Mouse (Mus musculus): Measurements from ENCODE around the gene Sh3bp2. TPM values are rescaled to one million over a fixed set of nuclear protein-coding genes. Genes with fewer than 3 reads are reported as not detected.

The Sh3bp2 gene
- total and polyA plus RNA-seq, 3 experiments, result 7.9 to 12.0 TPM; not detected in 1

DNA sequence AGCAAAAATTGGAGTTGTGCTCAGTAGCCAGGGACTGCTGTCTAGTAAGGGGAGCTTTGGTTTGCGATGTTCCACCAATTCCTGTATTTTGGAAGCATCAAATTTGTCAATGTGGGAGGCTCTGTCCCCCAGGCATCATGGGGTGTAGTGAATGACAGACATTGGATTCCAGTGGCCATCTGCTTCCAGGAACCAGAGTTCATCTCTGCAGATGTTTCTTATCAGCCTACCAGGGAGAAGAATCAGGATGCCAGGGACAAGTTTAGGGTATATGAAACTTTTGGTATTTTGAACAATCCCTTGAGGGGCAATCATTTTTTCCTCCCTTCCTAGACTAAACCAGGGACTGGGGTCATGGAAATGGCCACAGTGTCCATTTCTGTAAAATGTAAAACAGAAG, 38.2 kb downstream of the Sh3bp2 start:
- no peak overlapping the region for H3K9ac ChIP-seq (ENCODE audit: control insufficient read depth, low read depth, low read length, poor library complexity, severe bottlenecking)
- peaks cover 12 to 32% of the 10 kb centered on the region in 2 experiments for H3K4me1 ChIP-seq (ENCODE audit: control insufficient read depth in 1 of 2, insufficient read depth in 2 of 2, low read length in 2 of 2)

GRCm38 (mm10) chr5:34564291-34564690, 38.7 kb downstream of the Sh3bp2 start:
- Histone ChIP-seq H3K36me3 (ENCODE audit: control insufficient read depth in 1 of 2, insufficient read depth in 2 of 2, low read length in 2 of 2) (peaks cover 0 to 20% of the 10 kb centered on the region in 2 experiments; a peak in 3 of 4 replicates), H3K9me3 (replicated peaks; ENCODE audit: insufficient read depth, low read length) (no peaks in the 10 kb centered on the region), H3K27me3 (ENCODE audit: control insufficient read depth in 1 of 2, insufficient read depth in 2 of 2, low read length in 2 of 2) (no peaks in the 10 kb centered on the region), H3K4me3 (ENCODE audit: control insufficient read depth in 1 of 2, insufficient read depth in 1 of 2, low read depth in 2 of 2, low read length in 2 of 2) (no peak overlapping the region), H3K79me2 (ENCODE audit: control insufficient read depth, insufficient read depth, low read length, poor library complexity) (no peaks in the 10 kb centered on the region), H3K4me1 (ENCODE audit: control insufficient read depth in 1 of 2, insufficient read depth in 2 of 2, low read length in 2 of 2) (peaks cover 12 to 32% of the 10 kb centered on the region in 2 experiments), H3K27ac (ENCODE audit: control insufficient read depth, low read depth, low read length) (no peak overlapping the region), H3K9ac (ENCODE audit: control insufficient read depth, low read depth, low read length, poor library complexity, severe bottlenecking) (no peak overlapping the region)
- peak; percentile 32 for DNase-seq (ENCODE audit: low read depth, low spot score)
- TF ChIP-seq ZMIZ1 (IDR thresholded peaks at IDR 0.05; ENCODE audit: low read depth, low read length) (no peak), BHLHE40 (IDR thresholded peaks at IDR 0.05; ENCODE audit: borderline replicate concordance, low read depth, low read length) (no peak), MAFK (IDR thresholded peaks at IDR 0.05; ENCODE audit: borderline replicate concordance, low read depth, low read length) (no peak), TAL1 (IDR thresholded peaks at IDR 0.05; ENCODE audit: low read length) (peak; percentile 46), TBP (IDR thresholded peaks at IDR 0.05; ENCODE audit: low read depth, low read length) (no peak), GATA1 (IDR thresholded peaks at IDR 0.05; ENCODE audit: low read depth, low read length) (0 out of 2 replicates have a peak, but pooled peaks have one; percentile 2), ELF1 (IDR thresholded peaks at IDR 0.05; ENCODE audit: low read depth, low read length) (no peak), EP300 (IDR thresholded peaks at IDR 0.05; ENCODE audit: low read depth in 1 of 2, low read length in 2 of 2) (no peak)

More for the DNA sequence above, 38.2 kb downstream of the Sh3bp2 start:
- Histone ChIP-seq H3K27ac (ENCODE audit: control insufficient read depth, low read depth, low read length) (no peak overlapping the region), H3K4me3 (ENCODE audit: control insufficient read depth in 1 of 2, insufficient read depth in 1 of 2, low read depth in 2 of 2, low read length in 2 of 2) (no peak overlapping the region), H3K27me3 (ENCODE audit: control insufficient read depth in 1 of 2, insufficient read depth in 2 of 2, low read length in 2 of 2) (no peaks in the 10 kb centered on the region), H3K79me2 (ENCODE audit: control insufficient read depth, insufficient read depth, low read length, poor library complexity) (no peaks in the 10 kb centered on the region), H3K36me3 (ENCODE audit: control insufficient read depth in 1 of 2, insufficient read depth in 2 of 2, low read length in 2 of 2) (peaks cover 0 to 20% of the 10 kb centered on the region in 2 experiments; a peak in 3 of 4 replicates), H3K9me3 (replicated peaks; ENCODE audit: insufficient read depth, low read length) (no peaks in the 10 kb centered on the region)
- TF ChIP-seq MYC (IDR thresholded peaks at IDR 0.05; ENCODE audit: low read depth, low read length) (no peak), JUND (IDR thresholded peaks at IDR 0.05; ENCODE audit: low read depth, low read length) (no peak), HCFC1 (IDR thresholded peaks at IDR 0.05; ENCODE audit: low read depth, low read length) (no peak), E2F4 (IDR thresholded peaks at IDR 0.05; ENCODE audit: borderline replicate concordance, low read depth, low read length) (no peak), UBTF (IDR thresholded peaks at IDR 0.05; ENCODE audit: borderline replicate concordance, insufficient read depth, low read depth, low read length) (no peak), TAL1 (IDR thresholded peaks at IDR 0.05; ENCODE audit: low read length) (no peak), GABPA (IDR thresholded peaks at IDR 0.05; ENCODE audit: low read depth, low read length) (no peak), MAFK (IDR thresholded peaks at IDR 0.05; ENCODE audit: borderline replicate concordance, low read depth, low read length) (no peak), SMC3 (IDR thresholded peaks at IDR 0.05; ENCODE audit: low read depth, low read length) (no peak)
- no peak for DNase-seq (ENCODE audit: low read depth, low spot score)

Data from MEL (cell line).